Mouse (Mus musculus) cerebellum, adult (tissue): Measurements from ENCODE around the gene Rbm17.
A peak's percentile ranks its signal among the peaks of the same experiment; 100 is the strongest.

Experiments used
- ATAC-seq: cut with Nextera tagmentation; 2 replicates; pipeline ENCODE4 v1.9.2; 2017; ENCODE audit warnings: mild to moderate bottlenecking, moderate library complexity, mixed read lengths; ENCODE audit not compliant: insufficient number of reproducible peaks, low FRiP score, low TSS enrichment

Gene Rbm17

DNA sequence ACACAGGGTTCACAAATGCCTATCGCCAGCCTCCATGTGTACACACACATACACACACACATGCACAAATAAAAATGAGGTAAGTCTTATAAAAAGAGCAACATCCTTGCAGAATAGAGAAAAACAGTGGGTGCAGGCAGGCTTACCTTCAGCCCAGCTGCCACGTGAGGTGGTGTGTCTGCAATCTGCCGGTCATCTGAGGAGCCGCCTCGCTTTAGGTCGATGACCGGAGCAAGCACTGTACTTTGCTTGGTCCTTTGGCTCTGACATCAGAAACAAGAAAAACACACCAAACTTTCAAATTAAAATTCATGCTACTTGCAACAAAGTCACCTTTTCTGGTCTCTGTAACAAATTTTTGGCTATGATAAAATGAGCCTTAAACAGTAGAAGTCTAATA lies 6.0 kb downstream of the Rbm17 start:
- no peak for ATAC-seq

DNA sequence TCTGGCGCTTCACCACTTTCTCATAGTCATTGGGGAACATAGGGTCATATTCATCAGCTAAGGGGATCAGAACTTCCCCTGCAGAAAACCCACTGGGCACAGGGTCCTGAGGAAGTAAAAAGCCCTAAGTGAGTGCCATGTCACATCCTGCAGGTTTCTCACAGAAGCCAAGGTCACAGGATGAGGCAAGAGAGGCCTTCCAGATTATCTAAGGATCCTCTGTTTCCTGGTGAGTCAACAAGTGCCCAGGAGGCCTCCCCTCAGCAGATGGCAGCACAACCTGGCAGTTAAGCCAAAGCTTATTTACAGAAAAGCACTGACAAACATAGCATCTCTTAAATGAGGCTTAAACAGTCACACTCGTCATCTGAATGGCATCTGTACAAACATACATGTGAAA lies 7.3 kb downstream of the Rbm17 start:
- no peak for ATAC-seq

DNA sequence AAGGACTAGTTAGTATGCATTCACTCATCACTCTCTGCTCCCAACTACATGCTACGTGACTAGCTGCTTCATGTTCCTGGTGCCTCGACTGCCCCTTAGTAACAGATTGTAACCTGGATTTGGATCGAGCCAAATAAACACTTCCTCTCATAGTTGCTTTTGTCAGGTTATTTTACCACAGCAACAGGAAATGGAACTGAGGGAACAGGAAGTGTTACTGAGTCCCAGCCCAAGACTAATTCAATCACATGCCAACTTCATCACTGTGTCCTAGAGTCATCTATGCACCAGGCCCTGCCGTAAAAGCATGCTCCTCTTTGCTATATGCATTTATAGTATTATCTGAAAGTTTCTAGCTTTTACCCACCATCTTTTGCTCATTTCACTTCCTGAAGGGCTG lies 16.0 kb downstream of the Rbm17 start:
- no peak for ATAC-seq

DNA sequence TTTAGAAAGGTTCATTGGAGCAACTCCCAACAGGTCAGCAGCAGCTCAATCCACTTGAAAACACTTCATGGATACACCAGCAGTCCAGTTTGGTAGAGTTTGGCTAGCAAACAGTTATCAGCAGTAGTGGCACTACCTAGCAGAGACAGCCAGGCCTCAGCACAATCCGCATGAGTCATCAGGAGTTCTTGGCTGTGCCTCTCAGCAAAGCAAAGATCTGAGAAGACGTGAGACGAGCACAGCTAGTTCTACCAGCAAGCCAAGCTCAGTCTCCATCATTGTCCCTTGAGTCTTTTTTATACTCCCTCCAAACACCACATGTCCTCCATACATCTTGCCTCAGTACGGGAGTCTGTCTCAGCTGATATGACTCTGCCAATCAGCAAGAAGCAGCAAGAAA lies 24.6 kb downstream of the Rbm17 start:
- no peak for ATAC-seq

DNA sequence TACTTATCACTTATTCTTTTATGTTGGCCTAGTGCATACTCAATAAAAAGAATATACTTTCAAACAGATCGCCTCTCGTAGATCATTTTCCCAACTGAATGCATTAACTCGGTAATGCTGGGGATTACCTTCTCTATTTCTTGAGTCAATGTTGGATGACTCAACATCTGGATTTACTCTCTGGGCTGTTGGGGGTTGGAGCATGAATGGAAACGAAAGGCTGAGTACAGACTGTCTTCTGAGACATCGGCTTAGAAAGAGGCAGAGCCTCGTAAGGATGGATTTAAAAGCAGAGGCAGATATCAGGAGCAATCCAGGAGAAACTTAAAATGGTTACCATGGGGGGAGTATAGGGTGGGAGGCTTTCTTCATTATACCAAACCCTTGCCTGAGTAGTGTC lies 25.8 kb downstream of the Rbm17 start:
- ATAC-seq = no peak

DNA sequence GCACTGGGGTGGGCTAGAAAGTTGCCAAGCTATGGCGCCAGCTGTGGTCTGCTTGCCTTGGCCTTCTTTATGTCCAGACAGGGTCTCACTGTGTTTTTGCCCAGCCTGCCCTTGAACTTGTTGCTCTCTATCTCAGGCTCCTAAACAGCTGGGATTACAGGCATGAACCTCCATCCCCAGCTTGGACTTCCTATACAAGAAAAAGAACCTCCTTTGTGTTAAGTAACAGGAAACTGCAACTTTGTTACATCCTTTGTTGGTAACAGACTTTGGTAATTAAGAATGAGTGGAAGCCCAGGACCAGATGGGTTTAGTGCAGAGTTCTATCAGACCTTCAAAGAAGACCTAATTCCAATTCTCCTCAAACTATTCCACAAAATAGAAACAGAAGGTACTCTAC lies 30.3 kb downstream of the Rbm17 start:
- no peak for ATAC-seq

DNA sequence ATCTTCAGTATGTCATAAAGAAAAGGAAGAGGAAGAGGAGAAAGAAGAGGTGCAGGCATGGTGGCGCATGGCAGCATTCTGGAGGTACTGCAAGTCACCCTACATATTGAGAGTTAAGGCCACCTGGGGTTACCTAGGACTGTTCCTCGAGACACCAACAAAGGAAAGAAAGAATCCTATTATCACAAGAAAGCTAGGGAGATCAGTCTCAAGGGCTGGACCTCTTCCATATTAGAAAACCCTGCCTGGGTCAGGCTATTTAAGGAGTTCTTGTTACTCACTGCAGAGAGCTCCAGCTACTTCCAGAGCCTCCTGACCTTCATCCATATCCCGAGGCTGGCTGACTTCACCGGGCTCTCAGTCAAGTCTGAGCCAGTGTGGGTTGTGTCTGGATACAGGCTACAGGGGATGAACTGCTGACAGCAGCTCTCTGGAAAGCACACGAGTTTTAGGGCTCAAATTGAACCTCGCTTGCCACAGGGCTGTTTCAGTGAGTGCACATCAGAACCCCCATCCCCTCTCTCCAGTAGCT lies 32.9 kb downstream of the Rbm17 start:
- ATAC-seq = no peak

DNA sequence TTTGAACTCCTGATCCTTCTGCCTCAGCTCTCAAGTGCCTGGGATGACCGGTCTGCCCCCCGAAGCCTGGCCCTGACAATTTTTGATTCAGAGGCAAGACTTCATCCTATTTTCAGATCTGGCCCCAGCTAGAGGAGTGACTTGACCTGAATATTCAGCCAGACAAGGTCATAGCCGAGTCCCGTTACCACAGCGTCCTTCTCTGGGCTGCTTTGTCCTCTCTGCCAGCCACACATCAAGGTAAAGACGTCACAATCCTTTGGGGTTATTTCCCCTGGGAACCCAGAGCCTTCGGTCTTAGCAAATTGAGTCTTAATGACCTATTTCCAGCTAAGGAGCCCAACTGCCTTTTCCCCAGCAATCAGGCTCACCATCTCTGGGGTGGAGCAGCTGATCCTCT lies 35.5 kb downstream of the Rbm17 start:
- no peak for ATAC-seq

DNA sequence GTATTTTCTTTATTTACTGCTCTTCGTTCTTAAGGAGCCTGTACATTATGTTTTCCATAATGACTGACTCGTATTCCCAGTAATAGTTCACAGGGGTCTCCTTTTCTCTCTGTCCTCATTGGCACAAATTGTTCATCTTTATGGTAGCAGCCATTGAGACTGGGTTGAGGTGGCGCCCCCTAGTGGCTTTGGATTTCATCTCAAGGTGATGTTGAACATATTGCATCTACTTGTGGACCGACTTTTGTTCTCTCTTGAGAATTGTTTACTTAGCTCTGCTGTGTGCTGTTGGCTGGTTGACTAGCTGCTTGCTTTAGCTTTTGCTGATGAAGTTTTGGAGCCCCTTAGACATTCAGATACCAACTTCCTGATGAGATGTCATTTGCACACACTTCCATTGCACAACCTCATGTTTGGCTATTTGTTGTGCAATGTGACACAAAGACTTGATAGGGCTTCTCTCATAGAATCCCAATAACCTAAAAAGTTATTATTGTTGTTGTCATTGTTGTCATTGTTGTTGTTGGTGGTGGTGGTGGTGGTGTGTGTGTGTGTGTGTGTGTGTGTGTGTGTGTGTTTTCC lies 36.1 kb downstream of the Rbm17 start:
- no peak for ATAC-seq

DNA sequence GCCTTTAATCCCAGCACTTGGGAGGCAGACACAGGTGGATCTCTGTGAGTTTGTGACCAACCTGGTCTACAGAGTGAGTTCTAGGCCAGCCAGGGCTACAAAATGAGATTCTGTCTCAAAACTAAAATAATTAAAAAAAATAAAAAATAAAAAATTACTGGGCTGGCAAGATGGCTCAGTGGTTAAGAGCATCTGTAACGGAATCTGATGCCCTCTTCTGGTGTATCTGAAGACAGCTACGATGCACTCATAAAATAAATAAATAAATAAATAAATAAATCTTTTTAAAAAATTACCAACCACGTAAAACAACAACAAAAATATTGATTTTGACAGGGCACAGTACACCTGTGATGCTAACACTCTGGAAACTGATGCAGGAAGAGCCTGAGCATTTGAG lies 37.1 kb downstream of the Rbm17 start:
- no peak for ATAC-seq

DNA sequence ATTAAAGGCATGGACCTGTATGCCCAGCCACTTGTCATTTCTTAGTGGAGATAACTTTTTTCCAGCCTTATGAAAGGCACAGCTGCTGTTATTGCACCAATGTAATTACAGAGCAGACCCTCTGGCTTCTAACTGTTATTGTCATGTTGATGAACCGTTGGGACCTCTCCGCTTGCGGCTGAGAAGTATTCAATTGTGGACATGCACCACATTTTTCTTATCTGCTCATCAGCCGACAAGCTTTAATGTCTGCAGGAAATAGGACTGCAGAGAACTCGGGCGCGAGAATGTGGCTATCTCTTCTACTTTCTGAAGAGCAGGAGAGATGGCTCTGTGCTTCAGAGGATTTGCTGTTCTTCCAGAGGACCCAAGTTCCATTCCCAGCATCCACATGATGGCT lies 37.7 kb downstream of the Rbm17 start:
- ATAC-seq = no peak

DNA sequence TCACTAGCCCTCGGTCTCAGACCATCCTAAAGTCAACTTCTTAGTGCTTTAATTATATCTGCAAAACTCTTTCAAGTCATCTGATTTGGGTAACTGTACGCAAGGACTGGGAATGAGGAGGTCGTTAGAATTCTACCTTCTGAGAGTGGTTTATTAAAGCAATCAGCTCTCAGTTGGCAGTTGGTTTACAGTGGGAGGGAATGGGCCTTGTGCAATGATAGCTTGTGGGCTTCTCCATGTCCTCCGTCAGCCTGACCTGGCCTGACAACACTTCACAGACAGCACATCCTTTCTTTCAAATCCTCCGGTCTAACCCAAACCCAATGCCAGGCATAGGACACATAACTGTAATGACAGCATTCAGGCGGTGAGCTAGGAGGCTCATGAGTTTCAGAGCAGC lies 39.2 kb downstream of the Rbm17 start:
- ATAC-seq = no peak

DNA sequence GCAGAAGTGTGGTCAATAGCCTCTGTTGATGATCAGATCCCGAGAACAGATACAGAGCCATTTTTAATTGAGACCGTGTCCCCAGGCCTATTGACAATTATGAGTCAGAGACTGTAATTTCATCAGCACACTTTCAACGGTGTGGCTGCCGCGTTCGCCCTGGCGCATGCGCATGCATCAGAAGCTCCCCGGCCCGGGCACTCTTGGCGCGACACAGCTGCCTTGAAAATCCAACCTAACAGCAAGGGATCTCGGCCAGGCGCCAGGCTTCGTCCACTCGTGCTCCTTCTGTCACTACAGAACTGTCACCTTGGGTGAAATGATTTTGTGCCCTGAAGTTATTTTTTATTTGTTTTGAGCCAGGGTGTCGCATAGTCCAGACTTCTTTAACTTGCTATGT lies 40.7 kb downstream of the Rbm17 start:
- no peak for ATAC-seq

DNA sequence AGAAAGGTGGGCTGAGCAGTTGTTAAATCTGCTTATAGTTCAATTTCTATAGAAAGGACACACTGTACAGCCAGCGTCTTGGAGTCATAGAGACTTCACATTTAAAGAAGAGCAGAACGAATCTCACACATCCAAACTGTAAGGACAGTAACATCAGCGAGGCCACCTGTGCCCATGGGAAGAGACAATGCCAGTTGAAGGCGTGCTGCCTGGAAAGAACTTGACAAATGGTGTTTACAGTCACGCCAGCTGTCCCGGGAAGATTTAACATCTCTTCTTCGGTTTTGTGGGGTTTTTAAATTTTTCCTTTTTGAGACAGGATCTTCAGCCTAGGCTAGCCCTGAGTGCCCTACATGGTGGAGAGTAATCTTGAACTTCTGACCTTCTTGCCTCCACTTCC lies 45.3 kb downstream of the Rbm17 start:
- ATAC-seq = no peak

DNA sequence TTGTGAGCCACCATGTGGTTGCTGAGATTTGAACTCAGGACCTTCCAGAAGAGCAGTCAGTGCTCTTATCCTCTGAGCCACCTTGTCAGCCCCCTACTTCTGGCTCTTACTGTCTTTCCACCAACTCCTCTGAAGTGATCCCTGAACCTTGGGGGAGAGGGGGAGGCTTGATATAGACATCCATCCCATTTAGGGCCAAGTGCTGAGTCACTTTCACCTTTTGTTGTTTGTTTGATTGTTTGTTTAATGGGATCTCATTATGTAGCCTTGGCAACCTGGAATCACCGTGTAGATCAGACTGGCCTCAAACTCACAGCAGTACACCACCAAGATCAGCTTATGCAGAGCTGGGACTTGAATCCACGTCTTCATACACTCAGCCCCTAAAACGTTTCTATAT lies 46.7 kb downstream of the Rbm17 start:
- ATAC-seq = no peak

DNA sequence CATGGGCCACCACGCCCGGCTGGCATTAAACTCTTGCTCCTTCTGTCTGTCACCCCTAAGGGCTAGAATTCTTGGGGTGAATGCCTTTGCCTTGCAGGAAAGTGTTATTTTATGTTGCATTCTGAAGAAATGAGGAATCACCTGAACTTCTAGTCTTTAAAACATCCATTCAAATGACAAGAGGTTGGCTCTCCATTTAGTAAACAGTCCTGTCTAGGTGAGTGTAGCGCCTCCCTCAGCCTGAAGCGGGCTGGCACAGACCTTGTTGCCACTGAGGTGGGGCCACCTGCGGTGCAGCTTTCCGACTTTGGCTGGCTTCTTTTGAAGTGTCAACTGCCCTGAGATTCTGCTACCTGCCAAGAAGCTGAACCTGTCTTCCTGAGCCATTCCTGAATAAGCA lies 48.6 kb downstream of the Rbm17 start:
- ATAC-seq = no peak

DNA sequence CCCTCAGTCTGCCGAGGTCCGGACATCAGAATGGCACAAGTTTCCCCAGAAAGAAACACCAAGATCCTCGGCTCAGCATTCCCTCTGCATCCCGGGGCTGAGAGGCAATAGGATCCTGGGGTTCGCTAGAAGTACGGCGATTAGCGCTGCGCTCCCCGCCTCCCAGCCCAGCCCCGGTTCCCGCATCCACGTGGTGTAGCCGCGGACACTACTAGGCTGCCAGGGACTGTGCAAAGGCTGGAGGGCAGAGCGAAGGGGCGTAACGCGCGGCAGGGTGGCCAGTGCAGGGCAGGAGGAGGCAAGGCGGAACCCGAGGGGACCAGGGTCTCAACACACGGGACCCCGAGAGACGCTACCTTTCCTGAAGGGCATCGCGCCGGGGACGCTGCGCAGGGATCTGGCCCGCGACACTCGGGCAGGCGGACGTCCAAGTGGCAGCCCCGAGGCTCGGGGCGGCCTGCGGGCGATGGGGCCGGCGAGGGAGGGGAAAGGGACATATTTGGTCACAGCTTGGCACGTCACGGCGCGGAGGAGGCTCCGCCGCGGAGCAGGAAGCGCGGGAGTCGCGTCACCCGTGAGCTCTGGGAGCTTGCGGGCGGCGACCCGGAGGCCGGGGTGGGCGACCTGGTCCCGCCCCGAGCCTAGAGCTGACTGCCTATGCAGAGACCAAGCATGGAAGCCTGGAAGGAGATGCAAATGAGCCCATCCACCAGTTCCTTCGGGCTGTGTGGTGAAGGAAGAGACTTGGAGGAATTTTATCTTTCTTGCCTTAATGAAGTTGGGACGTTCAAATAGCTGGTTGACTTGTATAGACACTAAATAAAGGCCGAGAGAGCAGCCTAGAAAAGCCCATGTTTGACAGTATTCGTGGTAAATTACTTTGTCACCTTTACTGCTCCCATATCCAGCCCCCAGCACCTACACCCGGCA lies 50.2 kb downstream of the Rbm17 start, which contains the start of gene Pfkfb3:
Gene Pfkfb3 (minus strand): TSS at position 607 of the 930 bp plus-strand sequence.
- peak; percentile 84 for ATAC-seq

DNA sequence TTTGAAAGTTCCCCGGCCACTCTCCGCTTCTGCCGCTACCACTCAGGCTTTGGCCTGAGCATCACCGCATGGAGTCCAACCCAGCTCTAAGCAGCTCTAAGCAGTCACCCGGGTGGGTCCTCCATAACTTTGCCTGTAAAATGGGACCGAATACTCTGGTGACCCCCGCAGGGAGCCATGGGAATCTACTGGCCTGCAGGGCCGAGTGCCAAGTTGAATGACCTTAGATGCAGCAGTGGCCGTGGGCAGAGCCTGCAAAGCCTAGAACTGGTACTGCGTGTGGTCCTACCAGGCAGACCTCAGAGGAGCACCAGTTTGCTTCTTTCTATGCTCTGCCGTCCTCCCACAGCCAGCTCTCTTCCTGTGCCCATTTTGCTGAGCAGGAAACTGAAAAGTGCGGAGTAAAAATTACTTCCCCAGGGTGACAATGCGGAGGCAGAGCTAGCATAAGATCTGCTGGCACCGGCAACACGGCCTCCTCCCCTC lies 50.9 kb downstream of the Rbm17 start:
- peak; percentile 26; the same call in 1 of the 2 replicates for ATAC-seq

DNA sequence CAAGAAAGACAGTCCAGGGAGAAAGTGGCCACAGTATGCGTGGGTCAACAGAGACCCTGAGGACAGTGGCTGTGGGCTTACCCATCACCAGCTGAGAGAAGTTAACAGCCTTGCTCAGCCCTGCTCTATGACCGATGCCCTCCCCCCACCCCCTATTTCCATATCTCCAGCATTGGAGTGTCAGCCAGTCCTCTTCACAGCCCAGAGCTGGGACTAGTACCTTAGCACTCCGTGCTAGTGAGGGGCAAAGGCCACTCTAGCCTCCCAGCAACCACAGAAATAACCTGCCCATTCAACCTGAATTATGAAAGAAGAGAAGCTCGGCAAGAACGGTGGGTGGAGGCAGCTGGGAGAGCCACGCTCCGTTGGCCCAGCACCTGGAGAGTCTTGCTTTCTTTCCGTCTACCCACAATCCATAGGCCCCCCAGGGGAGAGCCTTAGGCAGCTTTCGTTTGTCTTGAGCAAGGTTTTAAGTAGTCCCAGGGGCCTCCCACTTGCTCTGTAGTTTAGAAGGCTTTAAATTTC lies 51.6 kb downstream of the Rbm17 start:
- ATAC-seq = no peak

DNA sequence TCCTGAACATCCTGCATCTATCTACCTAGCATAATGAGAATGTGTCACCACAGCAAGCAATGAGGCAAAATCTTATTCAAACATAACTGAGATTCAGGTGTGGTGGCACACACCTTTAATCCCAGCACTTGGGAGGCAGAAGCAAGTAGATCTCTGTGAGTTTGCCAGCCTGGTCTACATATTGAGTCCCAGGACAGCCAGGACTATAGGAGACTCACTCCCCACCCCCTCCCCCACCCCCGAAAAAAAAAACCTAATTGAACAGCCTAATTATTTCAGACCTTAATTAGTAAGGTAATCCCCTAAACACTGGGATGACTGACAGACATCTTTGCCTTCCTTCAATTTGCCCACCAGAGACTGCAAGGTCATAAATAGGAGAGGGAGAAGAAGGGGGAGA lies 52.2 kb downstream of the Rbm17 start:
- ATAC-seq = no peak

DNA sequence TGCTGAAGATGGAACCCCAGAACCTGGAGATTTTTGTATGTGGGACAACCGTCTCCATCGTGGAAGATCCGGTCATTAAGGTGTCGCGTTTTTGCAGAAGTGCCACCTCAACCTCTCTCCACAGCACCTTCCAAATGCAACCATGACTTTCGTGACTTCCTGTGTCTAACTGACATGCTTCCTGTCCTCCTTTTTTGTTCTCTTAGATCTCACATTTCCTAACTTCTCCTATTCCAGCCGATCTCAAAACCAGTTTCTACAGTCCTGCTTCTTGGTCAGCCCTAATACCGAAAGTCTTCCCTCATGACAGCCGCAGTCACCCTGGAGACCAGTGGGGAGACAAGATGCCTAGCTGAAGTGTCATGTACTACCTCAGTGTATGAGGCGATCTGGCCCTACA lies 55.4 kb downstream of the Rbm17 start:
- ATAC-seq = no peak
